Mouse (Mus musculus) central nervous system, embryonic 11.5 days (tissue): ENCODE measurements around the gene Pdf. TPM values are rescaled to one million over a fixed set of nuclear protein-coding genes. Genes with fewer than 3 reads are reported as not detected.

Source experiments
- polyA plus RNA-seq: library from polyadenylated mRNA; depleted of rRNA; stranded (reverse); fragments of >200 nt; gene quantifications from 2 replicates; pipeline ENCODE4 v1.2.3, GENCODE M21; 2012; rRNA removed

The Pdf gene
- 30.3 and 31.2 TPM in 2 replicates for polyA plus RNA-seq

DNA sequence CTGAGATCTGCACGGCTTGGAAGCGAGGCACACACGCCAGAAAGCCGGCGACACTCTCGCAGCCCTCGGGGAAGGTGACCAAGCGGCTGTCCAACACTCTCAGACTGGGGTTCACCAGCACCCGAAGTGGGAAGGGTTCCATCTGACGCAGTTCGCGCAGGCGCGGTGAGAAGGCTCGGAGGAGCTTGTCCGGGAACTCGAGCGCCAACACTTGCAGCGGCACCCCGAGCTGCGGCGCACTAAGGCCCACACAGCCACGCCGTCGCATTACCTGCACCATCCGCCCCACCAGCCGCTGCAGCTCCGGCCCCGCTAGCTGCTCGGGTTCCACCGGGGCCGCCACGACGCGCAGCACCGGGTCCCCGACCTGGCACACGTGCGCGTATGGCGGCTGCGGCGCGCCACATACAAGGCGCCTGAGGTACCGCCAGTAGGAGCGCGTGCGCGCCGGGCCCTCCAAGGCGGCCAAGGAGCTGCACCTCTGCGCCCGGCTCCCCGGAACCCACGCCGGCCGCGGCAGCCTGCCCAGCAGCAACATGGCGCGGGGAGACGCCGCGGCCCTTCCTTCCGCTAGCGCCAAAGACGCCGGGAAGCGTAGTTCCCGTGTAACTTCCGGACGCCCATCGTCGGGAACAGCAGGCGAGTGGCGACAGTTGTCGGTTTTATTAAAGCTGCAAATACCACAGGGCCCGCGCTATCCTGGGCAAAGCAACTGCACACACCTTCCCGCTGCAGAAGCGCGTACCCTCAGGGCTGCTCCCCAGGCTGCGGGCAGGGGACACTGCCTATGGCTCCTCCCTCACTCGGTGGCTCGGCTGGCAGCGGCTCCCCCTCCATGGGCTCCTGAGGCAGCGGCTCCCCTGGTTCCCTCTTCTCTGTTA, at the start of gene Pdf:
Pdf (minus strand) TSS at position 554 of the 881 bp plus-strand sequence.

DNA sequence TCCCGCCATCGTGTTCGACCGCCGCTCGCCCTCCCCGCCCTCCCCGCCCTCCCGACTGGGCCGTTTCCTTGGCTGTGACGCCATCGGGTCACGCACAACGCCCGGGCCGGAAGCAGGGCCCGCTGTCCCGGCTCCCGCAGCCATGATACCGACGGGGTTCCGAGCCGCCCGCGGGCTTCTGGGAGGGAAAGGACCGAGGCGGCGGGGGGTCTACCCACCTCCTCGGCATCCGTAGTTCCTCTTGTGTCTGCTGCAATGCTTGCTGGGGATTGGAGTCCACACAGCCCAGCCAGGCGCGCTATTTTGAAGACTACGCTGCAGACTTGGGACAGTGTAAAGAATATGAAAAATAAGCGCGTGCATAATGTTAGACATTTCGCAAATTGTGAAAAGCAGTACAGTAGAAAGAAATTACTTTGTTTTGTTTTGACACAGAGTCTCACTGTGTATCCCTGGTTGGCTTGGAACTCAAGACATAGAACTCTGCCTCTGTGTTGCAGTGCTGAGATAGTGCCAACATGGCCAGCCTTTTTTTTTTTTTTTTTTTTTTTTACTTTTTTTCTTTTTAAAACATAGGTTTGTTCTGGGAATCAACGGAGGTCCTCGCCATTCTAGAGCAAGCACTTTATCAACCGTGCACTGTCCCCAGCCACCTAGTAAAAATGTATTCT, 48.1 kb upstream of the Pdf start, which contains the start of gene Terf2:
Terf2 (minus strand) TSS at position 182 of the 671 bp plus-strand sequence.

DNA sequence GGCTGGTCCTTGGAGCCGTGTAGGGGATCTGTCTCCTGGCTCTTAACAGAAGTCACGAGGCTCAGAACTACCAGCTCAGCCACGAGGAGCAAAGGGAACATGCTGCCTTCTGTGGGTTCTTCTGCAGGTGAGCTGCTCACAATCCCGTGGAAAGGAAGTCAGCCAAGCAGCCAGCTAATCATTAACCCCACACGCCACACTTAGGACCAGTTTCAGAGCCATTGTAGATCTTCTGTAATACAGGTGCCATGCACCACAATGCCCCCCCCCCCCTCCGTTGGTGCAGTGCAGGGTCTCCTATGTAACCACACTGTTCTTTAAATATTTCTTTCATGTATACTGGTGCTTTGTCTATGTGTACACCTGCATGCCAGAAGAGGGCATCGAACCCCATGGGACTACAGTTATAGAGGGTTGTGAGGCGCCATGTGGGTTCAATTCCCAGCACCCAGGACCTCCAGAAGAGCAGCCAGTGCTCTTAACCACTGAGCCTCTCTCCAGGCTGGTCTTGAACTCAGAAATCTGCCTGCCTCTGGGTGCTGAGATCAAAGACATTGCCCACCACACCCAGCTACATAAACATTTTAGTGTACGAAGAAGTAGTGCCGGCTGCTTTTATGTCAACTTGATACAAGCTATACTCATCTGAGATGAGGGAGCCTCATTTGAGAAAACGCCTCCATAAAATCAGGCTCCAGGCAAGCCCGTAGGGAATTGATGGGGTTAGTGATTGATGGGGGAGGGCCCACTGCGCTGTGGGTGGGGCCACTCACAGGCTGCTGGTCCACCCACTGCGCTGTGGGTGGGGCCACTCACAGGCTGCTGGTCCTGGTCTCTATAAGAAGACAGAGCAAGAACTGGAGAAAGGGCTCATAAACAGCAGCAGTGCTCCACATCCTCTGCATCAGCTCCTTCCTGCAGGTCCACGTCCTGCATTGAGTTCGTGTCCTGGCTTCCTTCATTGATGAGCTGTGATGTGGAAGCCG, 17.4 kb upstream of the Pdf start, which contains the start of gene Tmed6:
Tmed6 (minus strand) TSS at position 134 of the 986 bp plus-strand sequence.

DNA sequence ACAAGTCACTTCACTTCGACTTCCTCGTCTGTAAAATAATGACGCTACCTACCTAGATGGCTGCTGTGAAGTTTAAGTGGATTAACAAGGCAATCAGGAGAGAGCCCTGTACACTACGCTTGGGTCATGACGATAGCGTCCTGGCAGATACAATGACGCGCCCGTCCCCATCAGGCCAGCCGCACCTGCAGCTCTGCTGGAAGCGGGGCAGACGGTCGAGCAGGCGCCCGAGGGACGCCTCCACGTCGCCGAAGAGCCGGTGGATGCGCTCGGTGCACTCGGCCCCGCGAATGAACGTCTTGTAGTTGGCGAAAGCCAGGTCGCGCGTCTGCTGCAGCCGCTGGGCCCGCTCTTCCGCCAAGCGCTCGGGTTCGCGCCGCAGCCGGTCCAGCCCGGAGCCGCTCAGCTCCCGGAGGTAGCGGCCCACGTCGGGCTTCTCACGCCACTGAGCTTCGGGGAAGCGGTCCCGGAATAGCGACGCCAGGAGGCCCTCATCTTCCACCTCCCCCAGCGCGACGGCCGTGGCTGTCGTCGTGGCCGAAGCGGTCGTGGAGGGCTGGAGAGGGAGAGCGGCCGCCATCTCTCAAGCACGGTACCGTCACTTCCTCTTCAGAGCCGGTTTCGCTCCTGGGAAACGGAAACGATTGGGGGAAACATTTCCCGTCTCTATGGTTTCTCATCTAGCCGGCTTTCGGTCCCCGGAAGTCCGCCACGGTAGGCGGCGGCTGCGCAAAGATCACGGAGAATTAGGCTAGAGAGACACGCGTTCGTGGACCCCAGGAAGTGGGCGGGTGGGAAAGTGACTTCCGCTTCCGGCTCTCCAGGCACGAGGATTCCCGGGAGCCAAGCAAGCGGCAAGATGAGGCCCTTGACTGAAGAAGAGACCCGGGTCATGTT, 7.9 kb upstream of the Pdf start, which contains the start of the genes Cog8 and Nip7:
Cog8 (minus strand) TSS at position 614 of the 897 bp plus-strand sequence.
Nip7 (plus strand) TSS at position 802 of the 897 bp plus-strand sequence.

DNA sequence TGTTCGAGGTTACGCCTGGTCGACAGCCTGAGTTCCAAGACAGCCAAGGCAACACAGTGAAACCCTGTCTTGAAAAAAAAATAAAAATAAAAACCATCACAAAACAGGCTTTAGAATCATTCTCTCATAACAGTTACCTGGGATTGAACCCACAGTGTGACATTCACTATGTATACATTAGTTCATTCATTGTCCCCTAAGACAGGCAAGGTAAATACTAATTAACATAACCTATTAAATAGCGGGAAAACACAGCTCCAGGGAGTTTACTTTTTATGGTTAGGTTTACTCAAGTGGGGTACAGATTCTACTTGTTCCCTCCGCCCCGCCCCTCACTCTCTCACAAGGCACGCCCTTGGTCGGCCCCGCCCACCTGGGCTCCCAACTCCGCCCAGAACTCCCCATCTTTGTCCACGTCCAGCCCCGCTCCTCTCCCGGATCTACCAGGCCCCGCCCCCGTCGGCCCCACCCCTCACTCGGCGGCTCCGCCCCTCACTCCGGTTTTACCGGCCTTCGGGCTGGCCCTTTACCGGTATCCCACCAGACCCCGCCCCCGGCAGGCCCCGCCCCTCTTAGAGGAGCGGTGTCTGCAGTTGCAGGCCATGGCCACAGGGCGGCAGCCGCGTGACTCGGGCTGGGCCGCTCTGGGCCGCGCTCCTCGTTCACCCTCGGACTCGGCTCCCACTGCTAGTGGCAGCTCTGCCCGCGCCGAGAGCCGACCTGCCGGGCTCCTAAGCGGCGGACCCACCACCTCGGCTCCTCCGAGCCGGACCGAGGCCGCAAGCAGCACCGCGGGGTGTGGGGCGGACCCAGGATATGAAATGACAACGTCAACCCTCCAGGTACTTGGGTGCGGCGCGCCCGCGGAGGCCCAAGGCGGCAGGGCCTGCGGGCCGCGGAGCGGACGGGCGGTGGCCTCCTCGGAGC, 17.5 kb downstream of the Pdf start, which contains the start of gene Vps4a:
Vps4a (plus strand) TSS at position 573 of the 927 bp plus-strand sequence.

Other genes starting within 250 kb of the Pdf start
- 1.1 and 1.5 TPM in 2 replicates for gene Has3, start 178.4 kb downstream of the Pdf start, polyA plus RNA-seq
- gene Utp4, start 155.0 kb downstream of the Pdf start, polyA plus RNA-seq = 37.9 and 51.2 TPM in 2 replicates
- gene Sntb2, start 112.9 kb downstream of the Pdf start, polyA plus RNA-seq = 4.7 and 8.9 TPM in 2 replicates
- 42.4 and 53.2 TPM in 2 replicates for gene Vps4a, start 17.4 kb downstream of the Pdf start, polyA plus RNA-seq
- 28.6 and 41.6 TPM in 2 replicates for gene Cog8, start 8.1 kb upstream of the Pdf start, polyA plus RNA-seq
- gene Nip7, start 8.3 kb upstream of the Pdf start, polyA plus RNA-seq = 167 and 191 TPM in 2 replicates
- 0.06 TPM in 1 of 2 replicates, not detected in the other for gene Tmed6, start 17.0 kb upstream of the Pdf start, polyA plus RNA-seq
- gene Terf2, start 47.9 kb upstream of the Pdf start, polyA plus RNA-seq = 40.3 and 41.4 TPM in 2 replicates
- gene Cyb5b, start 102.0 kb upstream of the Pdf start, polyA plus RNA-seq = 93.6 and 96.7 TPM in 2 replicates
- 15.8 and 41.4 TPM in 2 replicates for gene Nfat5, start 244.9 kb upstream of the Pdf start, polyA plus RNA-seq